Mouse (Mus musculus) thymus, postnatal 14 days (tissue): ENCODE results near the gene Sox14.

Experiments
- DNase-seq: peaks from one replicate; pipeline ENCODE4 v3.0.0; 2021

Gene Sox14

GRCm38 (mm10) chr9:99846820-99847219 is 29.1 kb downstream of the Sox14 start:
- peak; percentile 46 for DNase-seq

- DNase-seq = no peak
Observed at GRCm38 (mm10) chr9:99839367-99839766, 36.6 kb downstream of the Sox14 start.

GRCm38 (mm10) chr9:99838877-99839276 is 37.1 kb downstream of the Sox14 start:
- no peak for DNase-seq

GRCm38 (mm10) chr9:99836707-99837106 is 39.3 kb downstream of the Sox14 start:
- no peak for DNase-seq

GRCm38 (mm10) chr9:99835624-99836430 is 40.1 kb downstream of the Sox14 start:
- no peak for DNase-seq
